Mouse (Mus musculus): ENCODE measurements at regions not wholly inside any gene's neighbourhood (a gene's known extent, or its start where the extent isn't known, plus 50 kb on each side); places are given as distances from the start of the nearest gene placed in this dataset.

DNA sequence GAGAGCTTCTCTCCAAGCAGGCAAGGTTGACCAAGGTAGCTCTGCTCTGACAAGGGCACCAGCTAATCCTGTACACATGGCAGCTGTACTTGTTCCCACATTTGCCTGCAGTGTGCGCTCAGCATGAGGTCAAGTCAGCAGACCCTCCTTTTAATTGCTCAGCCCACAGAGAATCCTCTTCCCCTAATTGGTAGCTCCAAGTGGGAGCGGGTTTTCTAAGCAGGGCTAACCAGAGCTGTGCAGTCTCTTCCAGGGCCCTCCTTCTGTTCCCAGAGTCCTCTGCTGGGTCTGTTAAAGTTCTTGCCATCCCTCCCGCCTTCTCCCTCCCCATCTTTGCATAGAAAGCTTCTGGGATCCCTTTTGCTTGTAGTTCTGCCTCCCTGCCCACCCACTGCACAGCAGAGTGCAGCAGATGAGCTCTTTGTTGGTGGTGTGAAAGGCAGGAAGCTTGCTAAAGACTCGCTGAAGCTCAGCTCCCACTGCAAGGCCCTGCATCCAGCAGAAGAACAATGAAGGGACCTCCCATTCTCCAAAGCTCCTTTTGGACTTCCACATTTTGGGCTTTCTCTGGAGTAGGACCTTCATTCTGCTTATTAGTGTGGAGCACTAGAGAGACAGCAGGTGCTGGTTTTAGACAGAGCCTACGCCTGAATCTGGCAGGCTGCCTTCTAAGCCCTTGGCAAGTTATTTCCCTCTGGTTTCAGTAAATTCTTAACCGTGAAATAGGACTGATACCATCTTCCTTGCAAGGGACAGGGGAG, 235.3 kb upstream of the Serp2 start:
- no peak for DNase-seq (ENCODE audit: low spot score in 2 of 2)

DNA sequence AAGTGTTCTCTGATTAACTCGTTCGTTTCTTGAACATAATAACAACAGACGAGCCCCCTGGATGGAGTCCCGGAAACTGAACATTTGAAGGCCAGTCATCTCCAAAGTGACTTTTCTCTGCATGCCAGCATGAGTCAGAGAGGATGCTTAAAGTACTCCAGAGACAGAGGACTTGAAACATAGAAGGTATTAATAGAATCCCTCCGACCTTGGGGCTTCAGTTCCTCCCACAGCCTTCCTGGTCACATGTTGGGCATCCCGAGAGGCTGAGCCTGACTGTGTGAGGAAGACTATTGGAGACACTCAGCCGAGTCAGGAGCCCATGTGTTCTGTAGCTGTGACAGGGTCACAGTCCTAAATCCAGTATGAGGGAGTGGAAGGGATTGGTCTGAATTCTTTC, 232.7 kb upstream of the Serp2 start:
- DNase-seq (ENCODE audit: low spot score in 2 of 2) = no peak

DNA sequence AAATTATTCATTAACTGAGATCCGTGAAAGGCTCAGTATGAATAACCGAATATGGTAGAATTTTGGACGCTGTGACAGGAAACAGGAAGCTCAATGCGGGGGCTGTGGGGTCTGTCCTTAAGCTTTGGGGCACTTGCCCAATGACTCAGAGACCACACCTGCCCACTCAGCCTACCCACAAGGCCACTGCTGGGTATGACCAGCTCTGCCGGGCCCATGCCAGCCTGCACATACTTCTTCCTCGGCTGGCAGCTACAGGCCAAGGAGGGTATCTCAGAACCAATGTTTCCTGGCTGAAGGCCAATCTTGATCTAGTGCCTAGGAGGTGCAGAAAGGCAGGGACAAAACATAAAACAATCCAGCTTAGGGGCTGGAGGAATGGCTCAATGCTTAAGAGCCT, 230.9 kb upstream of the Serp2 start:
- DNase-seq (ENCODE audit: low spot score in 2 of 2) = no peak

DNA sequence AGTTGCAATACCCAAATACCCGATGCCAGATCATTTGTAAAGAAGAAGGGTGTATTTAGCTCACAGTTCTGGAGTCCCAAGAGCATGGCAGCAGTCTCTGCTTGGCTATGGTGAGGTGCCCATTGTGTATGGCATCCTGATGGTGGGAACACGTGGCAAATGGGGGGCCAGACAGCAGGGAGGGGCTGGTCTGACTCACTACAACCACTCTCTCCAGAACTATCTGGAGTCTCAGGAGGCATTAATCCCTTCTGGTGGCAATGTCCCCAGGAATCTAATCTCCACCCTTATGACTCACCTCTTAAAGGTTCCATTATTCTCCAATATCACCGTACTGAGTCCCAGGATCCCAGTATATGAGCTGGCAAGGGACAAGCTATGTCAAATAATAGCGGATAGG, 229.5 kb upstream of the Serp2 start:
- DNase-seq (ENCODE audit: low spot score in 2 of 2) = no peak

DNA sequence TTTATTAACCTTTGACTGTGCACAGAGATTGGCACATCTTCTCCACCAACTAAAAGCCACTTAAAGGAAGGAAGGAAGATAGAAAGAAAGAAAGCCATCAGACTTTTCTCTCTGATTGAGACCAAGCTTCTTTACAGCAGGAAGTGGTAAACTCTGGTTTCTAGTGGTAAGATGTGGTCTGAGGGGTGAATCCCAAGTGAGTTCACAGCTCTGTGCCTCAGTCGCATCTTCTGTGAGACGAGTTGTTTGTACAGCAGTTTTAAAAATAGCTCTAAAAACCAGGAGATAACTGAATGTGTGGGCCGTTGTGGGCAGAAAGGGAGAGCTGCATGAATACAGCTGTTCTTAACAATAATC, 224.8 kb upstream of the Serp2 start:
- no peak for DNase-seq (ENCODE audit: low spot score in 2 of 2)

DNA sequence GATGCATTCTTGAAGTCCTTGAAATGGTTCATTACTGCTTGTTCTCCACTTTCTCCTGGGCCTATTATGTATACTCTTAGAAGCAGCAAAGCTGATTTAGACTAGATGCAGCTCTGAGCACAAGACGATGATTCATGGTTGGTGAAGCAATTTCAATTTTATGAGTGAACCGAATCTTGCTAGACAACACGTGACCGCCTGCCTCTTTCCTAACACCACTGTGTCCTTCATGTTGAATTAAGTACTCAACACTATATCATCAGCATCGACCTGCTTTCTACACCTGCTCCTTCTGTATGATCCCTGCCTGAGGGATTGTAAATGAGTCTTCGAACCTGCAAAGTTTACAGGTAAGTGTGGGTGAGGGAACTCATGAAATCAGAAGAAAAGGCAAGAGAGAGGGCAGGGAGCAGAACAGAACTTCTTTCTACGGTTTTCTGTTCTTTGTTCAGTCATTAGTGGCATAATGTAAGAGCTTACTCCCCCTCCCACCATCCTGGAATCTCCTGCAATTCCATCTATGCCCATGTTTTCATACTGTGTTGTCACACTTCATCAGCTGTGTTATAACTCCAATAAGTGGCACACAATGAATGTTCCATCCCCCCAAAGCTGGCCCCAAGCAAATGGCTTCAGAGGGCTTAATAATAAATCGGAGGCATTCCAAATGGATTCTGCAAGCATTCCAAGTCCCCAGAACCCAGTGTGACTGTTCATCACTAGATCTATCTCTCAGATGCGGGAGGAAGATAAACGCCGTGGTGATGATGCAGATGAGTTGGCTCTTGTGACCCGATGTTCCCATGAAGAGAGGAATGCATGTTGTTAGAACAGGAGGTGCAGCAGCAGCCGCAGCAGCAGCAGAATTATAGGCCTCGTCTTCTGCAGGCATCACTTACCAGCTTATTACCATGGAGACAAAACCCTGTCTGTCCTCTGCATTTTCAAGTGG, 224.2 kb upstream of the Serp2 start:
- DNase-seq (ENCODE audit: low spot score in 2 of 2) = no peak

DNA sequence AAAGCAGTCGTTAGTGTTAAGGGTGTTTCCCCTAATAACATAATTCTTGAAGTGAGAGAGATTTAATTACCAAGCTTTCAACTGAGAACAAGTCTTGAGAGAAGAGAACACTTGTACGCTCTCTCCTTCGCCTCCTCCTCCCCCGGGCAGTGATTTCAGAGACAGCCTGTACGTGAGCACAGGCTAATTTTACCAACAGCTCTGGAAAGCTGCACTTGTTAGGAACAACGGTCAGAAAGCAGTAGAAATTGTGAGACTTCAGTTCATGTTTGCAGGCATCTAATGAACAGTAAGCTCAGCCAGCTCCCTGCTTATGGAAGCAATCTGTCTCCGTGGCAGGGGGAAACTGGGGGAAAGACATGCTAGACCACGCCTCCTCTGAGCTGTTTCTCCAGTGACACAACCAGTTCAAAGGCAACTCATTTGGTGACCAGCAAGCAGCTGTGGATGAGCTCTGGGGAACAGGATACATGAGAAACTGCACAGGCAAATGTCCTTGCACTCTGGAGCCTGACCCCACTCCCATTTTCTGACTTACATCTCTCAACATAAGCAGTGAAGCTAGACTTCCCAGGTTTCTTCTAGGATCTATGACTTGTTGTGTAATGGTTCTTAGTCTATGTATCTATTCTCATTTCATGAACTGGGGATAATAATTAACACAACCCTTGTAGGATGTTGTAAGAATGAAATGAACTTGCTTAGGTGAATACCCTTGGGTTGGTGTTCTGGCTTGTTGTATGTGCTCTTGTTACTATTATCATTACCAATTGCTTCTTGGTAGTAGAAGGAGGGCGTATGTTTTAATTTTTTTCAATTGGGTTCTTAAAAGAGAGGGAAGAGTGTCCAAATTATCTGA, 222.1 kb upstream of the Serp2 start:
- peak in 1 of 2 experiments; percentile 26 for DNase-seq (ENCODE audit: low spot score in 2 of 2)

DNA sequence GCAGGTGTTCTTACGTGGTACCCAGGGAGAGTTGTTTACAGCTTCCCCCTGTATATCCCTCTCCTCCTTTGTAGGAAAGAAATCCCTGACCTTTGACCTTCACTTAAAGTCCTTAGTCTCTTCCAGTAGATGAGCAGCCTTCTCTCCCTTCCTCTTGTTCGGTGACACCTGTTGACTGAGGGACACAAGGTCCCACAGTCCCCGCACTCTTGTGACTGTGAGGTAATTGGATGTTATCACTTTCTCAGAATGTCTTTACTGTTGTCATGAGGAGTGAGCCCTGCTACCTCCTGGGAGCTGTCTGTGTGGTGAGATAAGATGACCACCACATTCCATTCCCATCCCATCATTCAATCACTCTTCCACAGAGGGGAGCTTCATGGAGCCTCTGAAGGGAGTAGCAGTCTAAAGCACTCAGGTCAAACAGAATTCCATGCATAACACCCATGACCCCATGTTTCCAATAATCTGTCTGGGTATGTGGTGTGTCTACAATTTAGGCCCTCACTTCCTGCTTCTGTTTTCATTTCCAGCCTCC, 218.8 kb upstream of the Serp2 start:
- DNase-seq (ENCODE audit: low spot score in 2 of 2) = no peak

DNA sequence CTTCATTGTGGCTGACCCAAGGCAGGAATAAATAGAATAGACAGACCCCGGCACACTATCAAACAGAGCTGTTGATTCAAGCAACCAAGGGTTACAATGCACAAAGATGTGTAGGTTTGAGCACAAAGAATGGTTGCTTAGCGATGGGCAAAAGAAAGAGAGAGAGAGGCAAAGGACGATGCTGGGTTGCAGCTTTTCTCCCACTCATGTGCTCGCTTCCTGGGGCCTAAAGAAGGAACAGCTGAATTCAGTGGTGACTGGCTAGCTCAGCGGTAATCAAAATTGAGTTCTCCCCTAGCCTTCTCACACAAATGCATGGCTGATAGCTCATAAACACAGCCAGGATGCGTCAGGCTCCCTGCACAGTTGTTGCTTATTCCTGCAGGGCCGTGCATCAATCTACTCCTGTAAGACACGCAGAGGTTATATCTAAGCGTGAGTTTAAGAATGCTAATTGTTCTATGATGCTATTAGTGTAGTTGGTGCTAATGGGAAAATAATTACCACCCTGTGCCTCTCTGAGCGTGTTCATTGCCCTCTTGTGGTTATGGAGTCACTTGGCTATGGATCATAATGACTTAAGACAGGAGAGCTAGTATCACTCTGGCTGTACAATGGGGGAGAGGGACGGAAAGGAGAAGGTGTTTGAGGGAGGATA, 216.2 kb upstream of the Serp2 start:
- DNase-seq (ENCODE audit: low spot score in 2 of 2) = no peak

DNA sequence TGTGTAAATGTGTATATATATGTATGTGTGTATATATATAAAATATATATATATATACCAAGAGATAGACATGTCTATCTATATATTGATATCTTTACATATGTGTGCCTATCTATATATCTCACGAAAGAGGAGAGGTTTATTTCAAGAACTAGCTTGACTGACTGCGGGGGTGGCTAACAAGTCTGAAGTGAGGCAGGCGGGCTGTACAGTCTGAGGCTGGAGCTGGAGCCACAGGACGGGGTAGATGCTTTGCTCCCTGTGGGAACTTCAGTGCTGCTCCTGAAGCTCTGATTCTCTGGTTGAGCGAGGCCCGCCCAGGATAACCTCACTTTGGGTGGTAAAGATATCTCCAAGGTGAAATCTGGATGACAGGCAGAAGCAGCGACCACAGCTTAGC, 213.4 kb upstream of the Serp2 start:
- DNase-seq (ENCODE audit: low spot score in 2 of 2) = no peak

DNA sequence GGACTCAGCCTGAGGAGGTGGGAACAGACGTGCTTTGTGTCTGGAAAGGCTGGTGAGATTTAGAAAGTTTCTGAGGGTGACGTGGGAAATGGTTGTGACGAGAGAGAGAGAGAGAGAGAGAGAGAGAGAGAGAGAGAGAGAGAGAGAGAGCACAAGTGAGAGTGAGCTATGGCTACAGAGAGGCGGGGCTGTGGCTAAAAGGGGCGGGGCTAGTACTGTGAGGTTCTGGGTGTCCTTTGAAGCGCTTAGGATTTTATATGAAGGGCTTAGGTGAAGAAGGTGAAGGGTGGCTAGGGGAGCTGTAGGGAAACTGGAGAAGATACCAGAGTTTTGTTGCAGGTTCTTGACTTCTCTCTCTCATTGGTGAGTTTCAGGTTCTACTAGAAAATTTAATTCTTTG, 210.6 kb upstream of the Serp2 start:
- no peak for DNase-seq (ENCODE audit: low spot score in 2 of 2)

DNA sequence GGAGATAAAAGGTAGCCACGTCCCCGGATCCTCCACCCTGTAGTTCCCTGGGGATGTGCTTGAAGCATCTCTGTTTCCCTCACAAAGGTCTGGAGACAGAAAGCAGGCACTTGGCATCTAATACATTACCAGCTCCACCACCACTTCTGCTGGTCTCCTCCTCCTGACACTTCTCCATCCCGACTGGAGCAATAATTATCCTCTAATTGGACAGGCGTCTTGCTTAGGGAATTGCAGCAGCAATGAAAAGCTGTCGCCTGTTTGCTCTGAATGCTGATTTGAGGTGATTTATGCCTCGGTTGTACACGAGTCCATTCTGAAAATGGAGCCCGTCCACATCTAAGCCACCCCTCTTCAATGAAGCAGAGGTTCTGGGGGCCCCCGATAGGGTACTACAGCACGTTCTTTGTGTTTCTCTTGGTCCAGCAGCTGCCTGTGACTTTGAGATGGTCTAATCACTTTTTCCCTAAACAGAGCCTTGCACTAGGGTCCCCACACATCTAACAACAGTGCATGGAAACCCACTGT, 209.6 kb upstream of the Serp2 start:
- no peak for DNase-seq (ENCODE audit: low spot score in 2 of 2)

DNA sequence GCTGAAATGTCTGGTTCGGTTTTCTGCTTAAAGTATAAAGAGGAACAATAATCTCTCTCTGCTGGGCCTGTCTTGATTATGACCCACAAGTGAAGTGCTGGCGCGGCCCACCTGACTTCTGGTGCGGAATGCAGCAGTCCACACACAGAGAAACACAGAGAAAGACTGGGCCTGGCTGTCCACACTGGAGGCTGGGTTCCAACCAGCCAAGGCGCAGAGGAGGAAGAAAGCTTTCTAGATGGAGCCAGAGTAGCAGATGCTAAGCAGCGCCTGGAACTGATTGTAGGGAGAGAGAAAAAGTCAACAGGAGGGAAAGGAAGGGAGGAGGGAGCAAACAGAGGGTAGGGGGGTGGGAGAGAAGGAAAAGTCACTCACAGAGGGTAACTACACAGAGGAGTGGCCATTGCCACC, 208.4 kb upstream of the Serp2 start:
- DNase-seq (ENCODE audit: low spot score in 2 of 2) = no peak

DNA sequence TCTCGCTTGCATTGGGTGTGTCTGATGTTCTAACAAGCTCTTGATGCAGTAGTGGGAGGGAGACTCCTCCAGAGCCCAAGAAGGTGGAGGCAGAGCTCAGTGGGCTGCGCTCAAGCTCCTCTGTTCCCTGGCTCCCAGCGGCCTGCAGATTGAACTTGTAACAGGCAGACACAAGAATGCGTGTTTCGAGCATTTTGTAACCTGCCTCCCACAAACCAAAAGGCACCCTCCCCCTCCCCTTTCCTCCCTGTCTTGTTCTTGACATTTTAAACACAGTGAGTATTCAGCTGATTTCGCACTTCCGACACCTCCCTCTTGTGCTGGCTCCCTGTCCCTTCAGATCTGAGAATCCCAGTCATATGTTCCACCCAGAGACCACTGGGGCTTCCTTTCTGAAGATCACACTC, 207.7 kb upstream of the Serp2 start:
- no peak for DNase-seq (ENCODE audit: low spot score in 2 of 2)

DNA sequence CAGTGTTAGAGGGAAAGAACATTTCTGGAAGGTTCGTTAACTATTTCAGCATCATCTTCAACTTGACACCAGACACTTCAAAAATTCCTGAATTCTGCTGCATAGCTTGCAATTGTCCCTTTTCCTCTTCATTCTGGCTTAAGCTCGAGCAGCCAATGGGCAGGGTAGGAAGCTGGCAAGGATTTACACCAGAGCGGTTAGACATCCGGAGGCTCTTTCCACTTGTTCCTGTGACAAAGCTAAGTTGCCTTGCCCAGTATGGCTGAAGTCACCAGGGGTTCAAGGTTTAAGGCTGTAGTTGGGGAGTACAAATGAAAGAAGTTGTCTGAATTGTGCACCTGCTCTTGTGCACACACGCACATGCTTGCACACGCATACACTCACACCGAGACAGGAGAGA, 206.8 kb upstream of the Serp2 start:
- DNase-seq (ENCODE audit: low spot score in 2 of 2) = no peak

DNA sequence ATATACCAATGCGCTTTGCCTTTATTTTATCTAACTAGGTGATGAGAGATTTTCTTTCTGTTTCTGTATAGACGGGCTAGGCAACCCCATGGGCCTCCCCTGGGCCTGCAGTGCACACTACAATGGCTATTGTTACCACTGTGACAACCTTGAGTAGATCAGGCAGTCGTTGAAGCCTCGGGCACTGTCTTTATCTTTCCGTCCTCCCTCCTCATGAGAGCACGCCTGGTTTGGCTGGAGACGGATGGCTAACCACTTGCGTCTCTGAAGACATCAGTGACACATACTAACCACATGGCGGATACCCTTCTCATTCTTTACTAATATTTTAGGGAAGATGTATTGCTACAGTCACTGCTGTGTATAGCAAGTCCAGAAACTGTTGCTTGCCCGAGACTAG, 206.1 kb upstream of the Serp2 start:
- DNase-seq (ENCODE audit: low spot score in 2 of 2) = no peak

DNA sequence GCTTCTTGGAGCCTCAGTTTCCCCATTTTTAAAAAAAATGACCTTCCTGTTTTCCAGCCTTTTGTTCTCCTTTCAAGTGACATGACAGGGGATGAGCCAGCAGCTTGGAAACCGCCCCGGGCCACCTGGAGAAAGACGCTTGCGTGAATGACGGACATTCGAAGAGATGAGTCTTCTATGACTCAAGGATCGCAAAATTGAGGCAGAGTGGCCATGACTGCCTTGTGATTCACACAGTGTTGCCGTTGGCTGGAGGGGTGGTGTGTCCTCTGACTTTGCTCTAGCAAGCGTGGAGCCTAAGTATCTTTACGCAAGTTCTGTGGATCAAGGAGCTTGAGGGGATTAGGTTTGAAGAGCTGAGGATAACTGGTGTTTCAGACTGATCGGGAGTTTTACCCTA, 205.0 kb upstream of the Serp2 start:
- DNase-seq (ENCODE audit: low spot score in 2 of 2) = no peak

DNA sequence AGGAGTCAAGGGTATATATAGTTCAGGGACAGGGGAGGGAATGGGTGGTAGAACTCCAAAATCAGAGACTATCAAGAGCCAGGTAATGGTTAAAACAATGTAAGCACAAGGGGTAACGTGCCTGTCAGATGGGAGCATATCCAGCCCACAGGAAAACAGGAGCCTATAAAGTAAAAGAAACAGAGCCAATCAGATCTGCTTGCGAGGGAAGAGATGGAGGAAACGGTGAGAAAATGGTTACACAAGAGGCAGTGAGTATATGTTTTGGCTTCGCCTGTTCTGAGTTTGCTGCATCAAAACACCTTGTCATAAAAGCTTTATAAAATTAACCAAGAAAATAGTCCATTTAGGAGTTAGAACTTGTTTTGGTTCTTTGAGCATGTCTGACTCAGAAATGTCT, 204.6 kb upstream of the Serp2 start:
- no peak for DNase-seq (ENCODE audit: low spot score in 2 of 2)

DNA sequence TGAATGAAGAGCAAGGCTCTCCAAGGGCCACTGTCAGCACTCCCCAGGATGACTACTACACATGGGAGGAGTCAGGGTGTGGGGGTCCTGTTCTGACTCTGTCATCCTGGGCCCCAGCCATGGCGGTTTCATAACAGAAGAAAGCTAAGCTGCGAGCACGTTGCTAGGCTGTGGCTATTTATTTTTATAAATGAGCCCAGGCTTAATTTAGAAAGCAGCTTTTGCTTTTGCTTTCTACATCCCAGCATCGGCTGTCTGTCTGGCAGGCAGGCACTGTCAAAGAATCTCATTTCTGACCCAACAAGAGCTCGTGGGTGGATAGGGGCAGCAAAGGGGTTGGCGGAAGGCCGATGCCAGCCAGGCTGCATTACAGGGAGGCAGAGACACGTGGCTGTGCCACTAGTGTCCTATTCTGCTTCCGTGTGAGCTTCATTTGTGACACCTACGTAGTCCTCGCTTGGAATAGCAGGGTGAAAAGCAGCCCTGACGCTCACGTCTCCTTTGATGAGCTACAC, 203.9 kb upstream of the Serp2 start:
- DNase-seq (ENCODE audit: low spot score in 2 of 2) = peak in 1 of 2 experiments; percentile 44

DNA sequence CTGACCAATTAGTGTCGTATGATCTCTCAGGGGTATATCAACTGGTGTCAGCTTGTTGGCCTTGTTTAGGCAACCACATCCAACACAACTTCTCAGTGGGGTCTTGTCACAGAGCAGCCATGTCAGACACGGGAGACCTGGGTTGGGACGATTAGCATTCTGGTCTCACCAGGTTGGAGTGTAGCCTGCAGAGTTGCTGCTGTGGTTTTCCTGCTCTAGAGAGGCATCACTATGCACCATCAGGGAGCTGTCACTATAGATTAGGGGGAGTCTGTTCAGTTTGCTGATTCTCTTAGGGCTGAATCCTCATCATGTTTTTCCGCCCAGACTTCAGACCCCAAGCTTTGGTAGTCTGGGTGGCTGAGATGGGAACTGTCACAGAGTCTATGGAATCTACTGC, 202.7 kb upstream of the Serp2 start:
- no peak for DNase-seq (ENCODE audit: low spot score in 2 of 2)
